Mouse (Mus musculus) cortical plate, adult 2 months (tissue): ENCODE results near the gene Lyrm4.

Source experiments
- CTCF ChIP-seq: fragments of 200-500 bp; IDR thresholded peaks from 2 replicates; pipeline ENCODE4 v1.5.1; 2011; ENCODE audit warnings: mild to moderate bottlenecking, control low read depth, low read length; ENCODE audit not compliant: insufficient read depth; ENCODE audit errors: extremely low read depth
- POLR2A ChIP-seq: fragments of 200-500 bp; IDR thresholded peaks from 2 replicates; pipeline ENCODE4 v1.6.1; 2011; ENCODE audit warnings: mild to moderate bottlenecking, low read length, control low read depth; ENCODE audit not compliant: insufficient read depth; ENCODE audit errors: extremely low read depth

- TF ChIP-seq CTCF (no peak), POLR2A (no peak)
These were observed 134.3 kb downstream of the Lyrm4 start for GRCm38 (mm10) chr13:35982985-35983384.
